Mouse (Mus musculus): Measurements from ENCODE around the gene Ccdc85c. TPM values are rescaled to one million over a fixed set of nuclear protein-coding genes. Genes with fewer than 3 reads are reported as not detected.

Gene Ccdc85c
- polyA plus RNA-seq, 1 experiment from 2014 or later: 15.2 TPM

GRCm38 (mm10) chr12:108174606-108175505, 100.4 kb downstream of the Ccdc85c start:
- Histone ChIP-seq H3K36me3 (no peaks in the 10 kb centered on the region), H3K27me3 (no peaks in the 10 kb centered on the region), H3K27ac (no peak overlapping the region), H3K9me3 (replicated peaks) (no peaks in the 10 kb centered on the region), H3K4me2 (replicated peaks) (no peak overlapping the region), H3K4me1 (peaks cover 26% of the 10 kb centered on the region), H3K9ac (no peak overlapping the region), H3K4me3 (no peak overlapping the region)
- 78% methylated on average over 8 of the region's 8 CpGs for WGBS
- no peak for ATAC-seq (ENCODE audit: low FRiP score)

- no peak overlapping the region for H3K27ac ChIP-seq
- H3K9ac ChIP-seq: no peak overlapping the region
- H3K9me3 ChIP-seq (replicated peaks): no peaks in the 10 kb centered on the region
- peaks cover 20% of the 10 kb centered on the region for H3K4me1 ChIP-seq
- no peak overlapping the region for H3K4me2 ChIP-seq (replicated peaks)
- no peak overlapping the region for H3K4me3 ChIP-seq
- H3K27me3 ChIP-seq: no peaks in the 10 kb centered on the region
- ATAC-seq (ENCODE audit: low FRiP score): no peak
- no peaks in the 10 kb centered on the region for H3K36me3 ChIP-seq
- WGBS: 54% methylated on average over 4 of the region's 4 CpGs
Observed at GRCm38 (mm10) chr12:108172639-108173038, 102.6 kb downstream of the Ccdc85c start.

DNA sequence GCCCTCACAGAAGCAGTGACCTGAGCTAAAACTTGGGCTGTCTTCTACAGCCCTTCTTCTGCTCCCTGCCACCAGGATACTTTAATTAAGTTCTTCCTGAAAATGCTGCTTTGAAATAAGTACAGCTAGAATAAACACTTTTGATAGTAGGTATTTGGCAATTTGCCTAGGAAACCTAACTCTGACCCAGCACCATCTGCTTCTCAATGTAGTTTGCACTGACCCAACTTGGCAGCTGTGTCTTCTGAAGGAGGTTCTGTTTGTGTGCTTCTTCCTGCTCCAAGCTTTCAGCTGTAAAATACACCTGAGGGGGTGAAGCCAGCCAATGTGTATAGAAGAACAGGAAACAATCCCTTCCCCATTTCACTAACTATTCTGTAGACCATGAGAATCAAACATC, 103.9 kb downstream of the Ccdc85c start:
- Histone ChIP-seq H3K4me3 (no peak overlapping the region), H3K9me3 (replicated peaks) (no peaks in the 10 kb centered on the region), H3K27me3 (no peaks in the 10 kb centered on the region), H3K36me3 (no peaks in the 10 kb centered on the region), H3K27ac (no peak overlapping the region), H3K4me2 (replicated peaks) (no peak overlapping the region), H3K4me1 (peaks cover 8% of the 10 kb centered on the region), H3K9ac (no peak overlapping the region)
- no peak for ATAC-seq (ENCODE audit: low FRiP score)

DNA sequence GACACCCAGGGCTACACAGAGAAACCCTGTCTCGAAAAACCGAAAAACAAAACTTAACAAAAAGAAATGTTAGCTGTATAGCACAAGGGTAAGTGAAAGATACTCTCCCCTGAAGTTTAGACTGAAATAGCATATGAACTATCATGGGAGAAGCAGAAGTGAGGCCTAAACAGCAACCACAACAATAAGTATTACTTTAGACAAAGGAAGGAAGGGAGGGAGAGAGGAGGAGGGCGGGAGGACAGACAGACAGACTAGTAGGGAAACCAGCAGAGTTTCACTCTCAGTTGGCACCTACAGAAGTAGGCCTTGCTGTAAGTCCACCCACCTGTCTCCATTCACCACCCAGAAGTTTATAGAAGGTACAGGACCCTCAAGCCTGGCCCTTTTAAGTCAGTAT, 104.8 kb downstream of the Ccdc85c start:
- Histone ChIP-seq H3K4me3 (no peak overlapping the region), H3K4me2 (replicated peaks) (no peak overlapping the region), H3K27ac (no peak overlapping the region), H3K27me3 (no peaks in the 10 kb centered on the region), H3K9me3 (replicated peaks) (no peaks in the 10 kb centered on the region), H3K9ac (no peak overlapping the region), H3K36me3 (no peaks in the 10 kb centered on the region), H3K4me1 (peaks cover 6% of the 10 kb centered on the region; the same call in 1 of the 2 replicates)
- 89% methylated on average over 3 of the region's 3 CpGs for WGBS
- ATAC-seq (ENCODE audit: low FRiP score): no peak

DNA sequence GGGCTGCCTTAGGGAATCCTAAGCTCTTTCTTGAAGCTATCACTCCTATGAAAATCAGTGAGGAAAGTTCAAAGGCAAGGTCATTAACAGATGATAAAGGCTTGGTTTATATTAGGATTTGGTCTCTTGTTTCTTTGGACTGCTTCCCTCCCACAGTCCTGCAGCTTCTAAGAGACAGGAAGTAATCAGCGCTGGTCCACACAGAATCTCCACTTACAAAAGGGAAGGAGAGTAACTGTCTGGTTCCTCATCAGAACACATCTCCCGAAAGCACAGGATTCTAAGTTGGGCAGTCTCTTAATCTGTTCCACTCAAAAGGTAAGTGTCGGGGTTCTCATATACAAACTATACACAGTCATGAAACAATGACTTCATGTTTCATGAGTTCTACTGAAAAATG, 106.3 kb downstream of the Ccdc85c start:
- no peak for ATAC-seq (ENCODE audit: low FRiP score)
- 90% methylated on average over 3 of the region's 3 CpGs for WGBS
- no peak overlapping the region for H3K4me3 ChIP-seq

GRCm38 (mm10) chr12:108163706-108164105, 111.5 kb downstream of the Ccdc85c start:
- H3K9me3 ChIP-seq (replicated peaks): no peaks in the 10 kb centered on the region
- H3K4me2 ChIP-seq (replicated peaks): no peak overlapping the region
- H3K4me3 ChIP-seq: no peak overlapping the region
- ATAC-seq (ENCODE audit: low FRiP score): no peak
- peaks cover 29% of the 10 kb centered on the region for H3K36me3 ChIP-seq
- no peak overlapping the region for H3K27ac ChIP-seq
- WGBS: 77% methylated on average over 3 of the region's 3 CpGs
- H3K9ac ChIP-seq: no peak overlapping the region
- H3K27me3 ChIP-seq: no peaks in the 10 kb centered on the region
- H3K4me1 ChIP-seq: no peaks in the 10 kb centered on the region

More for the DNA sequence above, 106.3 kb downstream of the Ccdc85c start:
- Histone ChIP-seq H3K9ac (no peak overlapping the region), H3K36me3 (peaks cover 5% of the 10 kb centered on the region), H3K4me1 (peaks cover 6% of the 10 kb centered on the region; the same call in 1 of the 2 replicates), H3K4me2 (replicated peaks) (no peak overlapping the region), H3K27ac (no peak overlapping the region), H3K27me3 (no peaks in the 10 kb centered on the region), H3K9me3 (replicated peaks) (no peaks in the 10 kb centered on the region)

DNA sequence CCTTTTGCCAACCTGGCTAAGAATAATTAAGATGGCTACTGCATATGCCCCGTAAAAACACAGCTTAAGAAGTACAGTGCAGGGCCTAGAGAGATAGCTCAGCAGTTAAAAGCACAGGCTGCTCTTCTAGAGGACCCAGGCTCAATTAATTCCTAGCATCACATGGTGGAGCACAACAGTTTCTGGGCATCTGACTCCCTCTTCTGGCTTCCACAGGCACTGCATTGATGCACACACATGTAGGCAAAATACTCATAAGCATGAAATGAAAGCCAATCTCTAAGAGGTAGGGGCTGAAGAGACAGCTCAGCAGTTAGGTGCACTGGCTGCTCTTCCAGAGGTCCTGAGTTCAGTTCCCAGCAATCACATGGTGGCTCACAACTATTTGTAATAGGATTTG, 113.2 kb downstream of the Ccdc85c start:
- Histone ChIP-seq H3K9me3 (replicated peaks) (no peaks in the 10 kb centered on the region), H3K36me3 (peaks cover 29% of the 10 kb centered on the region), H3K9ac (no peak overlapping the region), H3K27me3 (no peaks in the 10 kb centered on the region), H3K27ac (no peak overlapping the region), H3K4me2 (replicated peaks) (no peak overlapping the region), H3K4me1 (no peaks in the 10 kb centered on the region), H3K4me3 (no peak overlapping the region)
- WGBS: 94% methylated on average over 1 of the region's 1 CpGs
- ATAC-seq (ENCODE audit: low FRiP score): no peak

DNA sequence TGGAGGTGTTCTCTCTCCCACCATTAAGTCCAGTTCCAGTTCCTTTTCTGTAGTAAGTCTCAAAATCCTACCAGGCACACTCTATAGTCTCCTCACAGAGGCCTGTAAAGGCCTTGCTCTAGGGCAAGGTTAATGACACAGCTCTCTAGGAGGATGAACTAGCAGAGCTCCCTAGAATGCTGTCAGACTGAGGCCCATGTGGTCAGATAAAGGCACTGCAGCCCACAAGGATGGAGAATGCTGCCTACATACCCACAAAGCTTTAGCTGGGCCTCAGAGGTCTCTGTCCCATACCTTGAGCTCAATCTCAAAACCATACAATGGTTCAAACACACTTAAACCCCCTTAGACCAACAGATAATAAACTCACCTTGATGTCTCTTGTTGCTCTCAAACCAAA, 115.4 kb downstream of the Ccdc85c start:
- Histone ChIP-seq H3K4me2 (replicated peaks) (no peak overlapping the region), H3K27me3 (no peaks in the 10 kb centered on the region), H3K36me3 (peaks cover 38% of the 10 kb centered on the region), H3K4me3 (no peak overlapping the region), H3K27ac (no peak overlapping the region), H3K4me1 (no peaks in the 10 kb centered on the region), H3K9ac (no peak overlapping the region), H3K9me3 (replicated peaks) (no peaks in the 10 kb centered on the region)
- no peak for ATAC-seq (ENCODE audit: low FRiP score)

Other genes starting within 250 kb of the Ccdc85c start
- 108 and 118 TPM in 2 replicates for gene Setd3, start 96.1 kb downstream of the Ccdc85c start, polyA plus RNA-seq (2016; fragmentation: Nextera tagmentation; extraction: Ambion mirVana)
- gene Ccnk, start 95.8 kb downstream of the Ccdc85c start, polyA plus RNA-seq (2016; fragmentation: Nextera tagmentation; extraction: Ambion mirVana): 2.9 and 3.6 TPM in 2 replicates
- gene Hhipl1, start 30.8 kb upstream of the Ccdc85c start, polyA plus RNA-seq (2016; fragmentation: Nextera tagmentation; extraction: Ambion mirVana): 2.4 and 2.7 TPM in 2 replicates
- gene Cyp46a1, start 59.0 kb upstream of the Ccdc85c start, polyA plus RNA-seq (2016; fragmentation: Nextera tagmentation; extraction: Ambion mirVana): 14.2 and 15.6 TPM in 2 replicates
- gene Eml1, start 95.5 kb upstream of the Ccdc85c start, polyA plus RNA-seq (2016; fragmentation: Nextera tagmentation; extraction: Ambion mirVana): 71.8 and 73.0 TPM in 2 replicates